Mouse (Mus musculus): Measurements from ENCODE around the gene Cep112. TPM values are rescaled to one million over a fixed set of nuclear protein-coding genes. Genes with fewer than 3 reads are reported as not detected.

Gene Cep112
- total and polyA plus RNA-seq, 3 experiments = 0.48 to 12.0 (median 9.0) TPM

DNA sequence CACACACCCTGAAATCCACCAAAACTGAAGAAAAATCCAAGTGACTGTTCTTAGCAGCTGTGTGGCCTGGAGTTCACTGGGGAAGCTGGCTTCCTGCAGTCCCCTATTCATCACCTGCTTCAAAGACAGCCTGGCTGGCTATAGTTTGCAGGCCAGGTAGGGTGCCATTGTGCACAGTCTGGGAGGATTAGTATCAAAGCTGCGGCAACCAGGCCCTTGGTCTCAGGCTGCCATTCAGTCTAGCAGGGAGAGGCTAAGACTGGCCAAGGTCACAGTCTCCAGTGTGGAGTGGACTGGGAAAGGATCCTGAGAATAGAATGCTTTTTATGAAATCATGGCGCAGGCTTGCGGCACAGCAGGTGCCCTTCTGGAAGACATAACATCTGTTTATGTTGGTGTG is 180.3 kb downstream of the Cep112 start:
- no peak for DNase-seq

DNA sequence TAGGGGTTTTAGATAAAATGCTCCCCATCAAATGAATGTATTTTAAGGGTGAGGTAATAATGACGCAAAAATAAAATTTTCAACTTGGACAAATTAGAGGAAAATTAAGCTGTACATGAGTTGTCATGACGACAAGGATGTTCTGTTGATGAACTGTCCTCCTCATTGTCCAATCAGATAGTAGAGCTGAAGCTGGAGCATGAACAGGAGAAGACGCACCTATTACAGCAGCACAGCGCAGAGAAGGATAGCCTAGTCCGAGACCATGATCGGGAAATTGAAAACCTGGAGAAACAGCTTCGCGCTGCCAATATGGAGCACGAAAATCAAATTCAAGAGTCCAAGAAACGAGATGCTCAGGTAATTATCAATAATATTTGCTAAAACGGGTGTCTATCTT is 181.0 kb downstream of the Cep112 start:
- DNase-seq = no peak

DNA sequence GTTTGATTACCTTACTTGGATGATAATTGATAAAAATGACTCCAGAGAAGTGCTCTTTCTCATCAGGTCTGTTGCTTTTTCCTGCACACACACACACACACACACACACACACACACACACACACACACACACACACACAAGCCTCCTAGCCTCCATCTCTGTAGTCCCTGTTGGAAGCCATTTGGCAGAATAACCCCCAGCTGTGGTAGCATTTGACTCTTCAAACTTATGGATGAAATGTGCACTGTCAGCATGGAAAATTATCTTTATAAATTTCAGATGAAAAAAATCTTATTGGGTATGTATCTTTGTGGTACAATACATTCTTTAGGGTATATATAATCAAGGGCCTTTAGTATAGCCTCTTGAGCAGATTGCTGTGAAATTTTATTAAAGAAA is 181.8 kb downstream of the Cep112 start:
- DNase-seq = no peak

DNA sequence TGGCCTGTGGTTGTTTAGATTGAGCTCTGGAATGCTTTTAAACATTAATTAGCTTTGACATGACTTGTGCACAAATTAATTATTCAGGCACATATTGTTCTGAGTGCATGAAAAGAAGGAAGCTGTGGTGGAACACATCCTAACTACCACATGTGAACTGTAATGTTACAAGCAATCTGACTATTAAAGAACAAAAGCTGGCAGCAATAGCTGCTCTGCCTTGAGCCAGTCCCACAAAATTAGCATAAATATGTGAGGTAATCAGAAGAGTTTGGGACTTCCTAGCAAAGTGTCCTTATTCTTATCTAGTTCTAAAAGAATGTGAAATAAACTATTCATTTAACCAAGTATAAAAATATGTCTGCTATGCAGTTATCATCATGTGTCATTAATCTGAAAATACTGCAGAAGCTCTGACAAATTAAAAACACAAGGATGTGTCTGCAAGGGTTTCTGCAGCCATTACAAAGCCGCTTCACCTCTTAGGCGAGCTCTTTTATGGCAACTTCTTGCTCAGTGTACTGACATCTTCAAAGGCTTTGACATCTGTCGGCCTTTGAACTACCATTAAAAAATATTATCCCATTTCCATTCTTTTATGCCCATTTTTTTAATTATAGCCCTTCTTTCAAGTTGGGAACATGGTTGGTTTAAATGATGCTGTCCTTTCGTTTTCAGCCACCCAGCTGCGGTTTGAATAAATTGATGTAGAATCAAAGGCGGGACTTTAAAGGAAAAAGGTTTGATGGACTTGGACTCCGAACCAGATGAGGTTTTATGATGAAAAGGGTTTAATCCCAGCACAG is 195.8 kb downstream of the Cep112 start:
- DNase-seq = no peak

DNA sequence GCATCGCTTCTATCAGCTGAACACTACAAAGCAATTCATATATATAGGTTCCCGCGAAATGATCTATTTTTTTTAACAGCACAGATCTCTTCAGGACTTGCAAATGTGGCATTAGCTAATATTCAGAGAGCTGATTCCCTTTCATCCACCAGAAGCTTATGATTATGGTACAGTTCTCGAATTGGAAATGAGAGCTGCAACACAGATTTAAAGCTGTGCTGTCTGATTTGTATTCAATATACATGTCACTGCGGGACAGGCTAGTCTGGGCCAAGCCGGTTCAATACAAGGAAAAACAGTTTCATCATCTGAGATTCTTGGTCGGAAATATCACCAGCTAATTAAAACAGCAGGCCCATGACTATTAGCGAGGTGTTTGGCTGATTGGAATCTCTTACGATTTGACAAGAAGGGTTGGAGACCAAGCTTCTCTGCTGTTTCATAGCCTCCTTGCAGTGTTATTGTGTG is 196.5 kb downstream of the Cep112 start:
- no peak for DNase-seq

DNA sequence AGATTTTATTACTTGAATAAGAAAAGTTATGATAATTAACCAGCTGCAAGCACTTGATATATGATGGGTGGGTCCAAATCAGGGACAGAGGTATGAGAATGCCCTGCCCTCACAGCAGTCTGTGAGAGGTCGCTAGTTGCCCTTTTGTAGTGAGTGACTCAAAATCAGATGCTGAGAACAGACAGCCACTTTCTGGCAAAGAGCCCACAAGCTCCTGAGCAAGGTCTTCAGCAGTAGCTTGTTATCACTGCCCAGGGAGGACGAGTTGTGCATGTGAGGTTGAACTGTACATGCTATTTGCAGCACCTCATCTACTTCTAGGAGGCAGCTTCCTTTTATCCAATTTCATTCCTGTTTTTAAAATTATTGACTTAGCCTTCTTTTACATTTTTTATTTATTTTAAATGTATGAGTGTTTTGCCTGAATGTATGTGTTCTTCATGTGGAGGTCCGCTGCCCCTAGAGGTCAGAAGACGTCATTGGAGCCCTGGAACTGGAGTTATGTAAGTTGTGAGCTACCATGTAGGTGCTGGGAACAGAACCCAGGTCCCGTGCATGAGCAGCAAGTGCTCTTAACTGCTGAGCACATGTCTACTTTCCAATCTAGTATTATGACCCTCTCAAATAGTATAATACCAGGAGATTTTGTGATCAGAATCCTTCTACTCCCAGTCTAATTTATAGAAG is 200.7 kb downstream of the Cep112 start:
- DNase-seq = peak; percentile 76

DNA sequence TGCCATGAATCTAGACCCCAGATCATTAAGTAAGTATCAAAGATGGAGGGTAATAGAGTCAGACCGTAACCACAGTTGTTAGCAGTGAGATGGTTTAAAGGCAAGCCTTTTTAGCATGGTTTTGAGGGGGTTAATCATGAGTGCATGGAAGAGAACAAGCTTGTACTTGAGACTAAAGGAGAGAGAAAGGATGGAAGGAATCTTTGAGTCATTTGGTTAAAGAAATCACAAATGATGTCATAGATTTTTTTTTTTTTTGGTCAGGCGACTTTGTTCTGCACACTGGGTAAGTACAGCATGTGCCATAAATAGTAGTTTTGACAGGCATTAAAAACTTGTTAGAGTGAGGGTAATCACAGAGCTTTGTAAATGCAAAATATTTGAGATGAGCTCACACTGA is 212.8 kb downstream of the Cep112 start:
- DNase-seq = no peak

DNA sequence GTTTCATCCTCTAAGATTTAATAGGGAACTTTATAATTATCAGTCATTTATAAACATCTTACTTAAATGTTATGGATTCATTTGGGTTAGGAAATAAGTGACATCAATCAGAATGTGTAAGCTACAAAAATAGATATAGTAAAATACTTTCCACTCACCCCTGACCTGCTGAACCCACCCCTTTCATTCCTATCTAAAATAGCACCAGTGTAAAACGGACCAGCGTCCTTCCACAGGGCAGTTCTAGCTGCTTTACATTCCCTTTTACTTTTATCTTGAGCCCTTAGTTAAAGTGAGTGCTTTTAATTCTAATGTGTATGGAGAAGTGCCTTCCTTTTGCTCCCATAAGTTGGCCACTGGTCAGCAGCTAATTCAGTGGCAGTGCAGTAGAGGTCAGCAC is 230.6 kb downstream of the Cep112 start:
- no peak for DNase-seq

DNA sequence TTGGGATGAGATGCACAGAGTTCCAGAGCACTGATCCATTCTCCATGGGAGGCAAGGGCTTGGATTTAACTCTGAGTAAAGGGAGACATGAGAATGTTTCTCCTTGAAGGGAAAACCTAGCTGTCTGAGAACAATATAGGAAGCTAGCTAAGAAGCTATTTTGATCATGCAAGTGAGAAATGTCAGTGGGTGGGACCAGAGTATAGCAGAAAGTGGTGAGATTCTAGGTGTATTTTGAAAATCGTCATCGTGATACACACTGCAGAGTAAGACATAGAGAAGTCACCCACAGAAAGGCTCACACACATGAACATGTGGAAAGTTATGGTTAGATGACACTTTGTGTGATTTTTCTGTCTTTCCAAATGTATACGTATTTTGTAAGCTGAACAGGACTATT is 257.0 kb downstream of the Cep112 start:
- DNase-seq = no peak

DNA sequence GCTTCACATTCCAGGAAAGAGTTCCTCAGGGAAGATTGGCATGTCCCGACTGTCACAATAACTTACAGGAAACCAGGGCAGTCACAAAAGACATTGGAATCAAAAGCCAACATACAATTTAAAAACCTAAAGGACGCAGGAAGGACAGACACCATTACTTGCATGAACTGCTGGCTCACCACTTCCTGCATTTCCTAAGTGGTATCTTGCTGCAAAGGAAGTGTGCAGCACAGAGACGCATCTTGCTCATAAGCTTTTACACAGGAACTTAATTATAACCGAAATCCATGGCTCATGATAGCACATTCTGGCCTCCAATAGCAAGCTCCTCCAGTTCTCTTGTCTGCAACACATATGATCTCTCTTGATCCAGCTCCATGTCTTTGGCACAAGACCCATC is 271.6 kb downstream of the Cep112 start:
- DNase-seq = no peak

DNA sequence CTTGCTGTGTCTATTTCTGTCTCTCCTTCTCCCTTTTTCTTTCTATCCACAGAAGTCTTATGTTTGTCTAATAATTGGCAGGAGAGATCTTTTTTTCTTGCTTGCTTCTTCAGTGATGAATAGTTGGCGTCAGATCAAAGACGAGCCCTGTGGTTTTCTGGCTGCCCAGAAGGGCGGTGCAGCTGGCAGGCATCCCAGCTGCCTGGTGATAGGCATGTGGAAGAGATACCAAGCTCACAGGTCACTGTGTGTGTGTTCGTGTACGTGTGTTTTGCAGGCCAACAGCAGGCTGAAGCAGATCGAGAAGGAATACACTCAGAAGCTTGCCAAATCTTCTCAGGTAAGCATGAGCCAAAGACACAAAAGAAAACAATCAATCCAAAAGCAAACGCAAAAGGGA is 327.3 kb downstream of the Cep112 start:
- DNase-seq = peak; percentile 92

DNA sequence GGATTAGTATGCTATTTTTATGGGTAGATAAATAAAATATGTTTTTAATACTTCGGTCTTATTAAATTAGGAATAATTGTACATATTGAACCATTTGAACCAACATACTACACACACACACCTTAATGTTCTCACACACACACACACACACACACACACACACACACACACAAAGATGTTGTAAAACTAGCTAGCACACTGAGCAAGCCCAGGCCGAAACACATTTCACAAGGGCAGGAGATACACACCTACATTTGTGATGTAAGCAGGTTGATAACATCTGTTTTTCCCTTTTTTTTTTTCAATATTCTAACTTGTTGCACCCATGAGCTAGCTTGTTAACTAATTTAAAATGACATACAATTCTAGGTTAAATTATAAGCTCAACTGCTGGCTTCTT is 327.8 kb downstream of the Cep112 start:
- no peak for DNase-seq

DNA sequence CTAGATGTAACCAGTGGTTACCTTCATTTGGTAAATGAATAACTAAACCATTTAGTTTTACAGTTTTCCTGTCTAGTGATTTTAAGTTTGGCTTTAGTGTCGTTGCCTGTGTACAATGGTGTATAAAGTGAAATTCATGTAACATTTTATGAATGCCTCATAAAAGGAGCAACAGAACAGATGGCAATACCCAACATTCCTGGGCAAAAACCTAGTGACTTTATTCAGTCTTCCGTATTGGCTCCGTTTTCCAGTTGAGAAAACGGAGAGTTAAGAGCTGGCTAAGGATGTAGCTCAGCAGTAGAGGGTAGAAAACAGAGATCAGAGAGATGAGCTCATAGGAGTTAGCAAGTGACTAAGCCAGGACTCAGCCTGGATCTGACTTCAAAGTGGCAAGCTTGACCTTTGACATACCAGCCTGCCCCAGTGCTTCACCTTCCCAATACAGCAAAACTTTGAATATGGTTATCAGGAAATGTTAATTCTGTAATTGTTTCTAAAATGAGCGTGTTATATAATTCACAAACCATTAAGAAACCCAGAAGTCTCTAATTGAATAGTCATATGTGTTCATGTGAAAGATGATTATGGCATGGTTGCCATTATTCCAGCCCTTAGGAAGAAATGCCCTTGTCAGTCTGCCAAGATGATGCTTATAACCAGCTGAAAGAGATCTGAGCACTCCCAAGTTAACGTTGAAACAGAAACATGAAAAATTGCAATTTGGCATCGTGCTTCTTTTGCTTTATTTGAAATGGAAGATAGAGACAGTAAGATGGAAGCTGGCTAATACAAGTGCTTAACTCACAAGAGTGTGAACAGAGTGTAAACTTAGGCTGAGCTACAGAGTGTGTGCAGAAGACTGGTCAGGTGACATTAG is 328.6 kb downstream of the Cep112 start:
- DNase-seq = peak; percentile 49

DNA sequence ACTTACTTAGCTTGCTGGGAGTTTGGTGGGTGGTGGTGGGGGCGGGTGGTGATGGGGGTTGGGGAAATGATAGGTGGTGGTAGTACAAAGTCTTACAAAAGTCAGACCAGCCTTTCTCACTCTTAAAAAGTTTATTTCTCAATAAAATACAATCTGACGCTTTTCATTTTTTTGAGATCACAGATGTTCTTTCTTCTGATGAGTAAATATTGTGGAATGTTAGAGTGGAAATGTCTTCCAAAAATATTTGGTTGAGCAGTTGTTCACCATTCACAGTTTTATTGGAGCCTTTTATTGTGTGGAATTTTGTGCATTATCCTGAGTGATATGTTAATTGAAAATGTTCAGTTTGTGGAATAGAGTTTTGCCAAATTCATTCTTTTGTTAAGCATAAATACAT is 332.2 kb downstream of the Cep112 start:
- no peak for DNase-seq

DNA sequence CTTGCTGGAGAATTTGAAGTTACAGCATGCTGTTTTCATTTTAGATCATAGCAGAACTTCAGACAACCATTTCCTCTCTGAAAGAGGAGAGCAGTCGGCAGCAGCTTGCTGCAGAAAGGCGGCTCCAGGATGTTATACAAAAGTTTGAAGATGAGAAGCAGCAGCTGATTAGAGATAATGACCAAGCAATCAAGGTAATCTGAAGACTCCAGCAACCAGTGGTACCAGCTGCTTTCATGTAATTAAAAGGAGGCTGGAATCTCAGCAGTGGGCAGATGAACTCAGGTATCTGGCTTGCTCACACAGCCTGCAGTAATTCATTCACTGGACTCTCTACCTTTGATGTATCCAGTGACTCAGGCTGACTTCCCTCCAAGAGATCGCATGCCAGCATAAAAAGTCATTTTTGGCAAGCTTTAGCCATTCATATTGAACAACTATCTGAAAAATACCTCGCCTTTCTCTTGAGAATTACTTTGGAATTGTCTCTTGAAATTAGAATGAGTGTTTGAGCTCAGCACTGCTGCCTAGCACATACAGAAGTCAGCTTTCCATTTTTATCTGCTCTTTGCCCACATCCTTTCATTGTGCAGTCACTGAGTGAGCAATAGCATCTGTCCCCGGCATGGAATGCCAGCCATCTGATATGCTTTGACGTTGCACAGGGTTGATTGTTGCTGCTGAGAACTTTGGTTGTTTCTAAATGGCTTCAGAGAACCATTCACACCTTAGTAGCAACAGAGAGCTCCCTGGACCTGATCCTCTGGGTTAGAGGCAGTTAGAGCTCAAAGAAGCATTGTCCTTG is 332.8 kb downstream of the Cep112 start:
- peak; percentile 48 for DNase-seq

DNA sequence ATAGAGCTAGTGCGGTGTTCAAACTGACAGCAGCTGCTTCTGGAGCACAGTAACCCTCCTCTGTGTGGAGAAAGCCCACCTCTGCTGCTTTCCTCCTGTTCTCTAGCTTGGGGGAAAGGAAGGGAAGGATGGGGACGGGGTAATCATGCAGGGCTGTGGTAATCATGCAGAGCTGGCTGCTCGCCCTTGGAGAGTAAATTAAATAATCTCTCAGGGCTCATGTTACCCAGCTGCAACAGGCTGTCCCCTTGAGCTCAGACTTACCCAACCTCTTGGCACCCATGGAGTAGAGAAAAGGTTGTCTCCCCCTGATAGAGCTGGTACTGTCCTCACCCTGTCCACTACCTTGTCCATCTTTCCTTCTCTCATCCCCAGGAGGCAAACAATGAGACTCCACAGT is 345.1 kb downstream of the Cep112 start:
- DNase-seq = no peak

DNA sequence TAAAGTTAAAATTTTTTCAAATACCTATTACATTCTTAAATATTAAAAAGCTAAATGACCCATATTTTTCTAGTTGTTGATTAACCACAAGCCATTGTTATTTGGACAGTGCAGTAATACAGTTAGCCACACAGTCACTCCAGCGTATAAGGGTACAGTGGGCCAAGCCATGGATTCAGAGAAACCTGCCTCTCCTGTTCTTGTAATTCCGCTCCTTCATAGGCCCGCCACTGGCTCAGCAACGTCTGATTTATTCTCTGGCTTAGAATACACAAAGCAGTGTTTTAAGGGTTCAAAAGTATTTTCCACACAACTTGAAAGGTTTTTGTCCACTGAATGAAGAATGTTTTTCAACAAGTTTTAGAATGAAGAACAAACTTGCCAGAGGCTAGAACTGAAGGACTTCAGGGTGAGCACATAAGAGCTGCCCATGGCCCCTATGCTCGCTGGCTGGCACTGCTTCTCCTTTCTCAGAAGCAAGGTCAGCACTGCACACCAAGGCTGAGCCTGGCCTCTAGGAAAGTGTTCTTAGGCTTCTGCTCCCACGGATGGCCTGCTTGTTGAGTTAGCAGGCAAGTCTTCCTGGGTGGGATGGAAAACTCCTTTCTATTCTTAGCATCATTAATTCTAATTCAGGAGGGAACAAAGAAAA is 349.2 kb downstream of the Cep112 start:
- DNase-seq = peak; percentile 54

DNA sequence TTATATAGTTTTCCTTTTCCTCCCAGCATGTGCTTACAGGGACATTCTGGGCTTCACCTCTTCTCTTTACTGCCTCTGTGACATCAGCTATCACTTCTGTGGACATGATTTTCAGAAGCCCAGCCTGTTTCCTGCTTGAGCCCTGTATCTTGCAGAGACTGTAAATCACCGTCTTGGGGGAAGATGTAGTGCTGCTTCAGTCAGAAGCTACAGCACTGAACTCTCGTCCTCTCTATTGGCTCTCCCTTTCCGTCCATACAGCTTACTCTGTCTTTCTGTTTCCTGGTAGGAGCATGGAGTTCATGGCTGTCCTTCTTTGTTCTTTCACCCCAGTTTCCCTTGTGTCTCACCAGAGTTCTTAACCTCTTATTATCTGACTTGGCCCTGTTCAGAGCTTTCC is 352.2 kb downstream of the Cep112 start:
- DNase-seq = peak; percentile 29

DNA sequence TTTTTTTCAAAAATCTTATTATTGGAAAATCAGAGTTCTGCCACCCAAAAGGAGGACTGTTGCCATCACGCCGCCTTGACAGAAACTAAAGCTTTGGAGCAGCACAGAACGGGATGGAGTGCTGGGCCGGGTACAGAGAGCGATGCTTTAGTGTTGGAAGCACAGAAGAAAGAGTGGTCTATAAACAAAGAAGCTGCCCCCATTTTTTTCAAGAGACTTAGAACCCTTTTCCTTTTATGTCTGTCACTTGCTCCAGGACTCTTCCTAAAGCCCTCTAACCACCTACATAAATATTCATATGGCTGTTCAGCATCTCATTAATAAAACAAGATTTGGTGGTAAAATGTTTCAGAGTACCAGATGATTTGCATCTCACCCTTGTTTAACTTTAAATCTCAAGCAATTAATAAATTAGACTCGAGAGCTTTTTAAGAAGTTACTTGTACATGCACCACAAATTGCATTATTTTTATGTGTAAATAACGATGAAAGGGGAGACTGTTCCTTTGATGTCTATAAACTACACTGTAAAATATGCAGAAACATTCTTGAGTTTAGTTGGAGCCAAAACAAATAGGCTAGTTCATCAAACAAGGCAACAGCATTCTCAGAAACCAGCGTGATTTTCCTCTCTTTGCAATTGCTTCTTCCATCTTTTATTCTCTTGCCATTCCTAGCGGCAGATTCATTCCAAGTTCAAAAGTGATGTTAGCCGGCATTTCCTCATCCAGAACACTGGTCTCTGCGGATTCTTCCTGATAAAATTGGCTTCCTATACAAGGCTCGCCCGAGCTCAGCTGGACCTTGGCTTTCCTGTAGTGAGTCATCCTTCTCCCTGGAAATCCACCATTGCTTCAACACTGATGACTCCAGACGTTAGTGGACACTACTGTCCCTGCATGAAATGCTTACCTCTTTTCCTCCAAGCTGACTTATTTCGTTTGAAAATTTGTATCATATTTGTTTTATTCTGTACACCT is 355.6 kb downstream of the Cep112 start:
- DNase-seq = peak; percentile 63

DNA sequence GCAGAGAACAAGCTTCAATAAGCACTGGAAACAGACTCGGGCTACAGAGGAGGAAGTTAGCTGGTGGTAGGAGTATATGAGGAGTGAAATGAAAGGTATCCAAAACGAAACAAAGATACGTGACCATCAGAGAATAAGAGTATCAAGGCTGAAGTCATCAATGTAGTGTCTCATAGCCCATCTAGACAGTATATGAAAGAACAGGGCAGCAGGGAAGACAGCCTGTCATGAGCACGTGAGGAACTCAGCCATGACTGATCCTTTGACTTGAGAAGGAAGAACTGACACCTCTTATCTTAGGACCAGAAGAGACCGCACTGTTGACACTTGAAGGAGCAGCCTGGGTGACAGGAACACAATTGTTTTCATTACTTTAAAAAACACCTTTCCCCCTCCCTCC is 373.4 kb downstream of the Cep112 start:
- no peak for DNase-seq

Data from adrenal gland, adult 2 months (tissue).